Mouse (Mus musculus) kidney, postnatal 36 days (tissue): ENCODE results near the gene Gm8797.
"Not testable (repeated sequence)": the region's sequence is repeated elsewhere in the genome, so short reads cannot be mapped to it uniquely, and the experiment has no call there.

Experiments used
- DNase-seq, 2 experiments: peaks; one replicate each; pipeline ENCODE4 v3.0.0; 2021 to 2022; ENCODE audit warnings: mixed read lengths in 2 of 2

Gm8797 gene

DNA sequence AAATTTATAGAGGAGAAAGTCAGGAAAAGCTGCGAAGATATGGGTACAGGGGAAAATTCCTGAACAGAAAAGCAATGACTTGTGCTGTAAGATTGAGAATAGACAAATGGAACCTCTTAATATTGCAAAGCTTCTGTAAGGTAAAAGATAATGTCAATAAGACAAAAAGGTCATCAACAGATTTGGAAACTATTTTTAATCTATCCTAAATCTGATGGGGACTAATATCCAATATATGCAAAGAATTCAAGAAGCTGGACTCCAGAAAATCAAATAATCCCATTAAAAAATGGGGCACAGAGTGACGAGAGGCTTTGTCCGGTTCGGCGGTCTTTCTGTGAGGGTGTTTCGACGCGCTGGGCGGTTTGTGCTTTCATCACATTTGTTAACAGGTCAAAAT lies at the start of gene Gm8797:
Gene Gm8797 (plus strand): TSS at position 301 of the 400 bp plus-strand sequence.
- DNase-seq: not testable (repeated sequence)

DNA sequence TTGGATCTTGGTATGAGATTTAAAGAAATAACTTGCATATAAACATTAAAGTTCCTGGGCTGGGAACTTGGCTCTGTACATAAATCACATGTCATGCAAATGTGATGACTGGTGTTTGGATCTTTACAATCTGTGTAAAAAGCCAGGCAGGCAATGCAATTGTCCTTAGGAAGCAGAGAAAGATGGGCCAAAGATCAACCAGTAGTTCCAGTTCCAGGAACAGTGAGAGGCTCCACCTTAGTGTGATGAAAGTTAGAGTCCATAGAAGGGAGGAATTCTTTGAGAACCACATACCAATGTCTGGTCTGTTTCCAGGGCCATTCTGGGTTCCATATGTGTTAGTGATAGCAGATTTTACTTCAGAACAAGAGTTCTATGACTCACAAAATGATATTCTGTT lies 36.1 kb upstream of the Gm8797 start:
- no peak for DNase-seq

DNA sequence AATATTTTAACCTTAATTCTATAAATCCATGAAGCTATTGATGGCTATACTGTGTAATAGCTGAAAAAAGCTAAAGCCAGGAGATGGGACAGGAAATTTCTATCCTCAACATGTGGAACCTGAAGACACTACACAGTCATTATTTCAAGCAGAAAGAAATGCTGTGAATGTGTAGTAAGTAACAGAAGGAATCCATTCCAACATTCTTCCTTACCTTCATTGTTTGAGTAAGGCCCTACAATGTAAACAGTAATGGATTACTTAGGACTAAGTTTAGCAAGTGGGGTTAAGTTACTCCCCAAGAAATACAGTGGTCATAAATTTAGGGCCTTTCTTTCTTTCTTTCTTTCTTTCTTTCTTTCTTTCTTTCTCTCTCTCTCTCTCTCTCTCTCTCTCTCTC lies 17.7 kb upstream of the Gm8797 start:
- DNase-seq: no peak

DNA sequence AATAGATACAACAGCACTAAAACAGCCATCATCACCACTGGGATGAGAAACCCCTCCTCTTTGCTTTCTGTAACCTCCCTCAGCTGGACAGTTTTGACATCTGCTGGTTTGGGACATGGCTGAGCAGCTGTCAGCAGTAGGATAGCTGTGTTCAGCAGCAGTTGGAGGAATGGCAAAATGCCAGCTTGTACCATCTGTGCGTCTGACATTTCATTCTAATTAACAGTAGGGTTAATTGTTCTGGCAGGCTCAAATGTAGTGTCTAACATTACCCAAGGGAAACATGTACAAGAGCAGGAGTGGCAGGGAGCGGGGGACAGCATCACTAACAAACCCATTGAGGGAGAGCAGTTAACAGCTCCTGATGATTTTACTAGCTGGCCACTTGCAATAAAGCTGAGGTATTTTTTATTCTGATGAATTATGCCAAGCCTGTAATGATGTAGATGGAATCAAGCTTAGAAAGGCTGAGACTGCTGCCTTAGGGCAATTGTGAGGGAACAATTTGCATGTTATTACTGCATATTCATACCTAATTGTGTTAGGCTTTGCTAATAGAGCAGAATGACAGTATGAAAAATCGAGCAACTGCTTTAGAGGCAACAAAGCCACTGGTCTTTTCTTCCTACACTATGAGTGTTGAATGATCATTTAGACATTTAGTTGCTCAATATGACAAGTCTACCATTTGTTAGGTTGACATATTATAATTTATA lies 4.3 kb downstream of the Gm8797 start:
- DNase-seq: no peak

DNA sequence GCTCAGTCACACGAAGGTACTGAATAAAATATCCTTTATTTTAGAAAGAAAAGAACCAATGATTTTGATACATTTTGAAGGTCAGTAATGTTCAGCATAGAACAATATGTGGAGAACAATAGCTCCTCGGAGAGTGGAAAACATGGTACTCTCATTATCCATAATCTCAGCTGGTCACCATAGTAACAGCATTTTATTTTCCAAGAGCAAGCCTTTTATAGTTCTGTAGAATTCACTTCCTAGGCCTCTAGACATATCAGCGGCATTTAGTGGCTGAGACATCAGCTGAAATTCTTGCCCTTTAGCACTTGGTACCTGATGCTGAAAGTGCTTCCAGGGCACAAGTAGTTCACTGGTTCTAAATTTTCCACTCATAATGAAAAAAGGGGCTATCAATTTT lies 15.7 kb downstream of the Gm8797 start:
- no peak for DNase-seq

DNA sequence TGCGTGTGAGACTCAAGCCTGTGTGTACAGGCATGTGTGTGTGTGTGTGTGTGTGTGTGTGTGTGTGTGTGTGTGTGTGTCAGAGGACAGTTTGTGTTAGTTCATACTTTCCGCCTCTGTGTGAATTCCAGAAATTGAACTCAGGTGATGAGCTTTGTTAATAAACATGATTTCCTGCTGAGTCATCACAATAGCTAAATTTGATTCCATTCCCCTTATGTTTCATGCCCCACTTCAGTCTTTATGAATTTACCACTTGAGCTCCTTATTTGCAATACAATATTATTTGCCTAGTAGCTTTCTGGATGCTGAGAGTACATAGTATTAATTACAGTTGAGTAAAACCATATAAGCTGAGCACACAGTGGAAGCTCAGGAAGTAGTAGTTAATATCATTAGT lies 26.3 kb downstream of the Gm8797 start:
- no peak for DNase-seq
